Mouse (Mus musculus): ENCODE results near the gene Shisa7. TPM values are rescaled to one million over a fixed set of nuclear protein-coding genes. Genes with fewer than 3 reads are reported as not detected.

Gene Shisa7
- total RNA-seq, 2 experiments from 2014 or later: not detected

Other genes starting within 250 kb of the Shisa7 start
Only the 30 nearest of the 33 such genes appear.
- gene Tmem86b, start 213.3 kb downstream of the Shisa7 start, total RNA-seq (2014; fragmentation: Nextera tagmentation): 24.5 and 28.0 TPM in 2 replicates
- 17.5 and 26.2 TPM in 2 replicates for gene Tmem86b, start 213.3 kb downstream of the Shisa7 start, total RNA-seq (2017)
- gene Ppp6r1, start 185.7 kb downstream of the Shisa7 start, total RNA-seq (2014; fragmentation: Nextera tagmentation): 134 and 148 TPM in 2 replicates
- gene Ppp6r1, start 185.7 kb downstream of the Shisa7 start, total RNA-seq (2017): 142 and 146 TPM in 2 replicates
- 29.3 and 30.7 TPM in 2 replicates for gene Hspbp1, start 159.6 kb downstream of the Shisa7 start, total RNA-seq (2014; fragmentation: Nextera tagmentation)
- gene Hspbp1, start 159.6 kb downstream of the Shisa7 start, total RNA-seq (2017): 21.9 and 23.7 TPM in 2 replicates
- not detected in 2 replicates for gene Brsk1, start 154.1 kb downstream of the Shisa7 start, total RNA-seq (2014; fragmentation: Nextera tagmentation)
- not detected in 2 replicates for gene Brsk1, start 154.1 kb downstream of the Shisa7 start, total RNA-seq (2017)
- 32.7 and 33.4 TPM in 2 replicates for gene Tmem150b, start 119.4 kb downstream of the Shisa7 start, total RNA-seq (2014; fragmentation: Nextera tagmentation)
- gene Tmem150b, start 119.4 kb downstream of the Shisa7 start, total RNA-seq (2017): 13.5 and 18.5 TPM in 2 replicates
- 62.7 and 107 TPM in 2 replicates for gene Kmt5c, start 104.6 kb downstream of the Shisa7 start, total RNA-seq (2014; fragmentation: Nextera tagmentation)
- 58.5 and 74.7 TPM in 2 replicates for gene Kmt5c, start 104.6 kb downstream of the Shisa7 start, total RNA-seq (2017)
- gene Cox6b2, start 91.6 kb downstream of the Shisa7 start, total RNA-seq (2014; fragmentation: Nextera tagmentation): 50.3 and 69.2 TPM in 2 replicates
- gene Cox6b2, start 91.6 kb downstream of the Shisa7 start, total RNA-seq (2017): 28.9 and 30.7 TPM in 2 replicates
- gene Fam71e2, start 73.4 kb downstream of the Shisa7 start, total RNA-seq (2014; fragmentation: Nextera tagmentation): not detected in 2 replicates
- gene Fam71e2, start 73.4 kb downstream of the Shisa7 start, total RNA-seq (2017): not detected in 2 replicates
- gene Il11, start 61.8 kb downstream of the Shisa7 start, total RNA-seq (2014; fragmentation: Nextera tagmentation): not detected in 2 replicates
- gene Il11, start 61.8 kb downstream of the Shisa7 start, total RNA-seq (2017): not detected in 2 replicates
- gene Tmem190, start 61.8 kb downstream of the Shisa7 start, total RNA-seq (2014; fragmentation: Nextera tagmentation): not detected in 2 replicates
- not detected in 2 replicates for gene Tmem190, start 61.8 kb downstream of the Shisa7 start, total RNA-seq (2017)
- 3.2 and 6.2 TPM in 2 replicates for gene Tmem238, start 55.0 kb downstream of the Shisa7 start, total RNA-seq (2014; fragmentation: Nextera tagmentation)
- gene Tmem238, start 55.0 kb downstream of the Shisa7 start, total RNA-seq (2017): 4.6 and 7.6 TPM in 2 replicates
- 1,827 and 2,944 TPM in 2 replicates for gene Rpl28, start 51.8 kb downstream of the Shisa7 start, total RNA-seq (2014; fragmentation: Nextera tagmentation)
- 828 and 1,139 TPM in 2 replicates for gene Rpl28, start 51.8 kb downstream of the Shisa7 start, total RNA-seq (2017)
- 236 and 240 TPM in 2 replicates for gene Ube2s, start 32.1 kb downstream of the Shisa7 start, total RNA-seq (2014; fragmentation: Nextera tagmentation)
- gene Ube2s, start 32.1 kb downstream of the Shisa7 start, total RNA-seq (2017): 230 and 245 TPM in 2 replicates
- gene Isoc2b, start 25.6 kb upstream of the Shisa7 start, total RNA-seq (2014; fragmentation: Nextera tagmentation): 11.8 and 13.2 TPM in 2 replicates
- 43.0 and 72.6 TPM in 2 replicates for gene Isoc2b, start 25.6 kb upstream of the Shisa7 start, total RNA-seq (2017)
- 5.3 and 7.9 TPM in 2 replicates for gene Isoc2a, start 32.5 kb upstream of the Shisa7 start, total RNA-seq (2014; fragmentation: Nextera tagmentation)
- 7.9 and 10.7 TPM in 2 replicates for gene Isoc2a, start 32.5 kb upstream of the Shisa7 start, total RNA-seq (2017)
- not detected in 2 replicates for gene Gm36210, start 61.8 kb upstream of the Shisa7 start, total RNA-seq (2014; fragmentation: Nextera tagmentation)
- not detected in 2 replicates for gene Gm36210, start 61.8 kb upstream of the Shisa7 start, total RNA-seq (2017)
- gene Zfp628, start 70.5 kb upstream of the Shisa7 start, total RNA-seq (2014; fragmentation: Nextera tagmentation): 4.6 and 7.7 TPM in 2 replicates
- gene Zfp628, start 70.5 kb upstream of the Shisa7 start, total RNA-seq (2017): 1.0 and 1.2 TPM in 2 replicates
- 1.4 TPM in 1 of 2 replicates, not detected in the other for gene Nat14, start 77.3 kb upstream of the Shisa7 start, total RNA-seq (2014; fragmentation: Nextera tagmentation)
- gene Nat14, start 77.3 kb upstream of the Shisa7 start, total RNA-seq (2017): not detected in 2 replicates
- gene Ssc5d, start 81.1 kb upstream of the Shisa7 start, total RNA-seq (2014; fragmentation: Nextera tagmentation): not detected in 2 replicates
- gene Ssc5d, start 81.1 kb upstream of the Shisa7 start, total RNA-seq (2017): 0.05 TPM in 1 of 2 replicates, not detected in the other
- not detected in 2 replicates for gene Sbk2, start 119.7 kb upstream of the Shisa7 start, total RNA-seq (2014; fragmentation: Nextera tagmentation)
- gene Sbk2, start 119.7 kb upstream of the Shisa7 start, total RNA-seq (2017): not detected in 2 replicates
- not detected in 2 replicates for gene Sbk3, start 126.5 kb upstream of the Shisa7 start, total RNA-seq (2014; fragmentation: Nextera tagmentation)
- not detected in 2 replicates for gene Sbk3, start 126.5 kb upstream of the Shisa7 start, total RNA-seq (2017)
- 10.0 and 14.1 TPM in 2 replicates for gene Zfp579, start 151.5 kb upstream of the Shisa7 start, total RNA-seq (2014; fragmentation: Nextera tagmentation)
- 2.3 and 11.2 TPM in 2 replicates for gene Zfp579, start 151.5 kb upstream of the Shisa7 start, total RNA-seq (2017)
- gene Zfp524, start 169.7 kb upstream of the Shisa7 start, total RNA-seq (2014; fragmentation: Nextera tagmentation): 23.3 and 30.7 TPM in 2 replicates
- 8.5 and 9.3 TPM in 2 replicates for gene Zfp524, start 169.7 kb upstream of the Shisa7 start, total RNA-seq (2017)
- 27.4 and 33.9 TPM in 2 replicates for gene Fiz1, start 170.0 kb upstream of the Shisa7 start, total RNA-seq (2014; fragmentation: Nextera tagmentation)
- 15.6 and 23.4 TPM in 2 replicates for gene Fiz1, start 170.0 kb upstream of the Shisa7 start, total RNA-seq (2017)
- gene Gm44973, start 170.8 kb upstream of the Shisa7 start, total RNA-seq (2014; fragmentation: Nextera tagmentation): not detected in 2 replicates
- gene Gm44973, start 170.8 kb upstream of the Shisa7 start, total RNA-seq (2017): 7.5 TPM in 1 of 2 replicates, not detected in the other
- 15.2 and 18.2 TPM in 2 replicates for gene Zfp865, start 175.7 kb upstream of the Shisa7 start, total RNA-seq (2014; fragmentation: Nextera tagmentation)
- 8.4 and 11.2 TPM in 2 replicates for gene Zfp865, start 175.7 kb upstream of the Shisa7 start, total RNA-seq (2017)
- gene Ccdc106, start 175.9 kb upstream of the Shisa7 start, total RNA-seq (2014; fragmentation: Nextera tagmentation): 1.8 TPM in 1 of 2 replicates, not detected in the other
- gene Ccdc106, start 175.9 kb upstream of the Shisa7 start, total RNA-seq (2017): not detected in 2 replicates
- not detected in 2 replicates for gene 4632433K11Rik, start 189.4 kb upstream of the Shisa7 start, total RNA-seq (2014; fragmentation: Nextera tagmentation)
- 0.57 and 1.2 TPM in 2 replicates for gene 4632433K11Rik, start 189.4 kb upstream of the Shisa7 start, total RNA-seq (2017)
- gene Zfp784, start 193.8 kb upstream of the Shisa7 start, total RNA-seq (2014; fragmentation: Nextera tagmentation): 0.28 and 0.54 TPM in 2 replicates
- gene Zfp784, start 193.8 kb upstream of the Shisa7 start, total RNA-seq (2017): 0.98 and 1.1 TPM in 2 replicates
- gene Zfp580, start 206.8 kb upstream of the Shisa7 start, total RNA-seq (2014; fragmentation: Nextera tagmentation): 1.3 and 7.3 TPM in 2 replicates
- gene Zfp580, start 206.8 kb upstream of the Shisa7 start, total RNA-seq (2017): 1.2 and 1.3 TPM in 2 replicates

Data from granulocyte monocyte progenitor cell, adult 5-6 weeks (primary cell).